Mouse (Mus musculus): Measurements from ENCODE around the gene Coq5. TPM values are rescaled to one million over a fixed set of nuclear protein-coding genes. Genes with fewer than 3 reads are reported as not detected.
"Not testable (repeated sequence)": the region's sequence is repeated elsewhere in the genome, so short reads cannot be mapped to it uniquely, and the experiment has no call there.

The Coq5 gene
- total RNA-seq, 2 experiments from 2014 or later: 54.4 to 59.8 TPM

- not testable (repeated sequence) for DNase-seq (ENCODE audit: low spot score in 2 of 2)
These were observed 22.7 kb downstream of the Coq5 start for GRCm38 (mm10) chr5:115302190-115302589.

GRCm38 (mm10) chr5:115312354-115312753, 32.9 kb downstream of the Coq5 start:
- no peak for DNase-seq (ENCODE audit: low spot score in 2 of 2)

DNA sequence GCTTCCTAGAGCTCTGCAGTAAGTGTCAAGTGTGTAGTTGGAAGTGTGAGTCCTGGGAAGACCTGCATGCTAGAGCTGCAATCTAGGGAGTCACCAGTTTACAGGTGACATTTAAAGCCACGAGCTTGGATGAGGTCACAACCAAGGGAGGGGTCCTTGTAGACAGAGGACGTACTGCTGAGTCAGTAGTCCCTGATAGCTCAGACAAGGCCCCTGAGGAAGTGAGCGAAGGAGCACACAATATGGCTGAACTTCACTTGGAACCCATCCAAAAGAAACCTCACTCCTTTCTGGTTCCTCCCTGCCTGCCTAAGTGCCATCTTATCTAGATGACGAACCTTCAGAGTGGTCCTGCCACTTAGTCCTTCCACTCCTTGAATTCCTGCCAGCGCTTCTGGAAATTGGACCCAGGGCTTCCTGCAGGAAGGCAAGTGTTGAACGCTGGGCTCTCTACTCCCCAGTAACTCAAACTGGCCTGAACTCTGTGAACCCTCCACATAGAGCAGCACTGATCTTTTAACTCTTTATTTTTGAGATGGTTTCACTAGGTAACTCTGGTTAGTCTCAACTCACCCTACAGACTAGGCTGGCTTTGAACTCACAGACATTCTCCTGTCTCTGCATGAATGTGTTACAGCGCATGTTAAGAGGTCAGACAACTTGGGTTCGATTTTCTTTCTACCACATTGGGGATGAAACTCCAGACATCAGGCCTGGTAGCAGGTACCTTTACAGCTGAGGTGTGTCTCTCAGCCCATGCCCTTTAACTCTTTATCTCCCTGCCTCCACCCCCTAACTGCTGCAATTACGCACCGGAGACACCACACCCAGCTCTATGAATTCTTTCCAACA, 33.6 kb downstream of the Coq5 start:
- DNase-seq (ENCODE audit: low spot score in 2 of 2): no peak

DNA sequence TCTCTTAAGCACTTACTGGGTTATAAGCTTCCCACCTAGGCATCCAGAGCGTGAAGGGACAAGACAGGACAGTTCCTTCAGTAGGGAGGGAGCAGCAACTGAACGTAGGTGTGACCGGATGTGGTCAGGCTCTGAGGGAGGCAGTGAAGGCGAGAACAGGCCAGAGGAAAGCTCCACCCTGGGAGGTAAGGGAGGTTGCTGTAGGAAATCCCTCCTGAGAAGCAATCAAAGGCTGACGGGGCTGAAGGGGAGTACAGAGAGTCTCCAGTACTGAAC, 34.1 kb downstream of the Coq5 start:
- no peak for DNase-seq (ENCODE audit: low spot score in 2 of 2)

DNA sequence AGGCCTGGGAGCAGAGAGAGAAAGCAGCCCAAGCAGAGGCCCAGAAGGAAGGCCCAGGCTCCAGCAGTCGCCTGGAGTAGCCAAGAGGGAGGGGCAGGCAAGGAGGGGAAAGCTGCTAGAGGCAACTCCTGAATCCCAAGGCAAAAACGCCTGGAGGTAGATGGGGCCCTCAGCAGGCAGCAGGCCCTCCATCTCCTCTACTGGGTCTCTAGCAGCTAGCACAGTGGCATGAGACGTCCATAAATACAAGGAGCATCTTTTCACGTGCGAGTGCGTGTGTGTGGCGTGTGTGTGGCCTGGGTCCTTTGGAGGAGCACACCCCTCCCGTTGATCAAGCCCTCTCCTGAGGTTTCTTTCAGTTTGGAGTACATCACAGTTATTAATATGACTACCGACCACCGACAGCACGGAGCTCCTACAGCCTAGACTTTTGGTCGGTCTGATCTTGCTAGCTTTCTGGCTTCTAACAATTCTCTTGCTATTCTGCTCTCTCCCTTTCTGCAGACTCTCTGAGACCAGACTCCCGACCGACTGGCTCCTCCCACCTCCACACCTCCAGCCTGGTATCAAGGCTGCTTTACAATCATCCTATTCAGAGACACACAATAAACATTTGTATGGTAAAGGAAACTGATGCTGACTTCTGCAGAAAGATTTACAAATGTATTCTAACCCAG, 37.6 kb downstream of the Coq5 start:
- DNase-seq (ENCODE audit: low spot score in 2 of 2): no peak

DNA sequence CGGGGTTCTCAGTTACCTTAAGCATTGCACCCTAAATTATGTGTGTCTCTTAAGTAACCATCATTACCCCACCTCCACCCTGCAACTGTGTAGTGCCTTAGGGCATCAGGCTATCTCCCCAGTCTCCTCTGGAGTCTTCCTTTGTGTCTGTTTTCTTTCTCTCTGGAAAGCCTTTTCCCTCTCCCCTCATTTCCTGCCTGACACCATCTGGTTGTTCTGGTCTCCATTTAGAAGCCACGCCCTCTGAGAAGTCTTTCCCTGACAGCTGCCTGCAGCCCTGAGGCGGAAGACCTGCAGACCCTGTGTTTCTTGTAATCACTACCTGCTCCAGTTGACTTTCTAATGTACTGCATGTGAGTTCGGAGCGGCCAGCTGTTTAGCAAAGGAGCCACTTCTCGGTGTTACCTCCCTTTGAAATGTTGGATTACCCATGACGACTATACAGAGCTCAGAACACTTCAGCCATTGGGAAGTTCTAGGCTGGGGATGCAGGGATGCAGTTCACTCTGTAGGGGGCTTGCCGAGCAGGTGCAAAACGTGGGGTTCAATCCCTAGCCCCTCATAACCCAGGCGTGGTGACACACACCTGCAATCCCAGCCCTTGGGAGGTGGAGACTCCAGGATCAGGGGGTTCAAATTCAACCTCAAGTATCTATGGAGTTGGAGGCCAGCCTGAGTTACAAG, 38.3 kb downstream of the Coq5 start:
- no peak for DNase-seq (ENCODE audit: low spot score in 2 of 2)

- peak; percentile 26 to 68 for DNase-seq (ENCODE audit: low spot score in 2 of 2)
These were observed 39.8 kb downstream of the Coq5 start for GRCm38 (mm10) chr5:115319004-115319940.

DNA sequence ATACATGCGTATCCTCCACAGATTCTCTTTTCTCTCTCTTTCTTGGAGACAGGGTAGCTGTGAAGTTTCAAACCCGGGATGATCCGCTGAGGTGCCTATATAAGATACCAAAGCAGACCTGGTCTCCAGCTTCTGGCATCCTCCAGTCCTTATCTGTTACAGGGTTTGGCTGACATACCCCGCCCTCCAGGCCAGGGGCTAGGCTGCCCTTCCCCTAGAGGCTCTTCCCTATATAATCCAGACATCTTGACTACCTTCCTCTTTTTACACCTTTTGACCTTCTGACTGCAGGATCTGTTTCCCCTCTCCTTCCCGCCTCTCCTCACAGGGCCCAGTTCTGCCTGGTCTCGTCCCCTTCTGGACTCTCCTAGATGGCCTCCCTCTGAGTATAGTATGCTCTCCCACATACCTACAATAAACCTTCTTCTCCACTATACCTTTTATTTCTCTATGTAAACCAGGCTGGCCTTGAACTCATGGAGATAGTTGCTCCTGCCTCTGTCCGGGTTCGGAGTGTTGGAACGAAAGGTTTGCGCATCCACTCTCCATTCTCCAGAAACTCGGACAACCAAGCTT, 46.9 kb downstream of the Coq5 start:
- no peak for DNase-seq (ENCODE audit: low spot score in 2 of 2)

DNA sequence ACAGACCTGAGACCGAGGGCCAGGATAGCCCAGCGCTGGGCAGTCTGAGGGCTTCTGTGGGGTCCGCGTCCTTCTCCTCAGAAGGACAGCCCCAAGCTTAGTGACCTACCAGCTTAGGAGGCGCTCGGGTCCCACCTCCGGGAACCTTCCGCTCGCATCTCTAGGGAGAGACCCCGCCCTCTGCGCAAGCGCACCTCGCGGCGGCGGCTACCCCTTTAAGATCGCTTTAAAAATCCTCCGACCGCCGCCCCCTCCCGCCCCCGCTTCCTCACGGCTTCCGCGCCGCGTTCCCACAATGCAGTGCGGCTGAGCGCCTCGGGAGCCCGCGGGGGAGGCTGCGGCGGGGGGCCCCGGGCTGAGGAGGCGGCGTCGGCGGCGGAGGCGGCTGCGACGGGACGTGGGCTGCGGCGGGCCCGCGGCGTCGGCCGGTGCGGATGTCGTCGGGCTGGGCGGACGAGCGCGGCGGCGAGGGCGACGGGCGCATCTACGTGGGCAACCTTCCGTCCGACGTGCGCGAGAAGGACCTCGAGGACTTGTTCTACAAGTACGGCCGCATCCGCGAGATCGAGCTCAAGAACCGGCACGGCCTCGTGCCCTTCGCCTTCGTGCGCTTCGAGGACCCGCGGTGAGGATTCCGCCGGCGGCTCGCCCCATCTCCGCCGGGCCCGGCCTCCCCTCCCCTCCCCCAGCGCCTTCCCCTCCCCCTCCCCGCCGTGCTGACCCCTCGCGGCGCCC, 47.6 kb downstream of the Coq5 start, which contains the start of gene Srsf9:
TSS of gene Srsf9 (plus strand) at position 303 of the 735 bp plus-strand sequence.
- DNase-seq (ENCODE audit: low spot score in 2 of 2): peak; percentile 89 to 97

DNA sequence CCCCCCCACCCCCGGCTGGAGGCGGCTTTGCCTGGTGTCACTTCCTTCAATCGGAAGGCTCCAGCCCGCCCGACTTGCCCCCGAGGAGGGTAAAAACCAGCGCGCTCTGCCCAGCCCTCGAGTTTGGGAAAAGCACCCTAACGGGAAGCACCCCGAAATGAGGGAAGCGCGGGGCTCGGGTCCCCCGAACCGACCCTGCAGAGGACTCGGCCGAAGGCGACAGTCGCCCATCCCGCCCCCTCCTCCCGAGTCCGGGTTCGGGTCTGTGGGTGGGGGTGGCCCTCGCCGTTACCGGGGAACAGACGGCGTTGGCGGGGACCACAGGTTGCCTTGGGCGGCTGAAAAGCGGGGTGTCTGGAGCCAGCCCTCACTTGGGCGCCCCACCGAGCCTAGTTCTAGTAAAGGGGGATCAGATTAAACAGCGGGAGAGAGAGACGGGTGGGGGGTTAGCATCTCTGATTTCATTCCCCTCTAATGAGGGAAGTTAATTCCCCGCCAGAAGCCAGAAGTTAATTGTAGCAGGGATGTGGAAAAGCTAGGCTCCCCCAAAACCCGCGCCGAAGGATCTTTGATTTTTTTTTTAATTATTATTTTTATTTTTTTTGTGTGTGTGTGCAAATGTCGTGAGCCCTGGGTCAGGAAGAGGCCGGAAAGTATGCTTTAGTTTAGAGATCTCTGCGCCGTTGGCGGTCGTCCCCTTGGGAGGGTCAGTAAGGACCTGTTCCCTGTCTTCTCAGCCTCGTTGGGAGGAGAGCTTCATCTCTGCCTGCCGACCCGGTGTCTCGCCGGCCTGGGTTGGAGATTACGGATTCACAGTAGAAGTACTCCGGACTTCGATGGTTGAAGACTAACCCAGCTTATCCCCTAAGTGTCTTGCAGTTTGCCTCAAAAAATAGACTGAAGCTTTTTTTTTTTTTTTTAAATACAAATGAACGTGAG, 48.4 kb downstream of the Coq5 start:
- DNase-seq (ENCODE audit: low spot score in 2 of 2): no peak

DNA sequence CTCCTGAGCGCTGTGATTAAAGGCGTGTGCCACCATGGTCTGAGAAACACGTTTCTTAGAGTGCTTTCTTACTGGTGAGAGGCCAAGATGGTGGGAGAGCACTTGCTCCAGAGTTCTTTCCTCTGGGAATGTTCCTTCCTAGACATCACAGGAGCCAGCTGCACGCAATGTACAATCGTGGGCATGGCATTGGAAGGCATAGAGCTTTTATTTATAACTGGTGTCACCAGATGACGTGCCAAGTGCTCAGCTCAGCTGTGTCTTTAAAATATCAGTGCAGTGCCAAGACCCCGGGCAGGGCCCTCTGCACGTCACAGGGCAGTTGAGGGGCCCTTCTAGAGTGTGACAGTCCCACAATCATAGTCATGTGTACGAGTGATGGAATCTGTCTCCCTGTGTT, 51.5 kb downstream of the Coq5 start:
- DNase-seq (ENCODE audit: low spot score in 2 of 2): no peak

DNA sequence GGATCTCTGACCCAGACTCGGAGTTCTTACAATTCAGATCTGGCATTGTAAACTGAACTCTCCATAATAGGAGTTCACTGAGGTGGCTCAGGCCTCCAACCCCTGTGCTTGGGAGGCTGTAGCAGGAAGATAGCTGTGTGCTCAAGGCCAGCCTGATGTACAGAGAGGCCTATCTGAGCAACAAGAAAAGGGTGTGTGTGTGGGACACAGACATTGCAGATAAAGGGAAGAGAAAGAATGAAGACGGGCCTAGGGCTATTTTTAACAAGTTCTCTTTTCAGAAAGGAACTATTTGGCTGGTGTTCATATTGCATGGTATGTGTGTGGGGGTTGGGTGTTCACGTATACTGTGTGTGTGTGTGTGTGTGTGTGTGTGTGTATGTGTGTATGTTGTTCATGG, 54.2 kb downstream of the Coq5 start:
- no peak for DNase-seq (ENCODE audit: low spot score in 2 of 2)

GRCm38 (mm10) chr5:115340007-115340406, 60.5 kb downstream of the Coq5 start:
- no peak for DNase-seq (ENCODE audit: low spot score in 2 of 2)

- peak; percentile 82 to 87 for DNase-seq (ENCODE audit: low spot score in 2 of 2)
These were observed 61.3 kb downstream of the Coq5 start, which contains the start of the genes Gatc and Triap1 for GRCm38 (mm10) chr5:115340577-115341313. Gene Gatc (minus strand): TSS chr5:115341178. Gene Triap1 (plus strand): TSS chr5:115341225.

DNA sequence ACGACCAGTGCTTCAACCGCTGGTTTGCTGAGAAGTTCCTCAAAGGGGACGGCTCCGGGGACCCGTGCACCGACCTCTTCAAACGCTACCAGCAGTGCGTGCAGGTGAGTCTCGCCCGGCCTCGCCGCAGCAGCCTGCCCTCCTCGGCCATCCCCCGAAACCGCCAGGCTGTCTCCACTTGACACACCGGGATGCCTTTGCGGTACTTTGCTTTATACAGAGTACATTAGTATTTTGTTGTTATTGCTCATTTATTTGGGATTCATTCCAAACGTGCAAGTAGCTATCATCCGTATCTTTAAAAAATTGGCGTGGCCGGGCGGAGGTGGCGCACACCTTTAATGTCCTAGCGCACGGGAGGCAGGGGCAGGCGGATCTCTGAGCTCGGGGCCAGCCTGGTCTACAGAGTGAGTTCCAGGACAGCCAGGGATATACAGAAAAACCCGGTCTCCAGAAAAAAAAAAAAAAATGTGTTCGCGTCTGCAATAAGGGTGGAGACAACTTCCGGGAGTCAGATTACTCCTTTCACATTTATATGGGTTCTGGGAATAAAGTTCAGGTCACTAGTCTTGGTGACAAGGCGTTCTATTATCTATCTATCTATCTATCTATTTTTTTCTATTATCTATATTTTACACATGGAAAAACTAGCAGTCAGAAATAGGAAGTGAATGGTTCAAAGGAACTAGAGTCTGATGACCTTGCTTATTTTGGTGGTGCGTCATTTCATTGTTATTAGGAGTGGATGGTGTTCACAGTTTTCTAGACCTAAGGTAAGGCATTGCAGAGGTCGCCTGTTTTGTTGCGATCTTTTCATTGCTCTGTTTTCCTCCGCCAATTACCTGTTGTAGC, 62.1 kb downstream of the Coq5 start:
- no peak for DNase-seq (ENCODE audit: low spot score in 2 of 2)

All from adrenal gland, postnatal 4 days (tissue).